Mouse (Mus musculus) MEL (cell line): ENCODE data around the gene Dram1. TPM values are rescaled to one million over a fixed set of nuclear protein-coding genes. Genes with fewer than 3 reads are reported as not detected.

ENCODE experiments used
- DNase-seq: peaks from one replicate; pipeline ENCODE4 v3.0.0; 2011; ENCODE audit warnings: low read depth, low spot score
- H3K27ac ChIP-seq: 2 replicates; pipeline ENCODE4 v1.5.1; 2012; ENCODE audit warnings: low read depth, mild to moderate bottlenecking, control low read depth, low read length, moderate library complexity; ENCODE audit not compliant: control insufficient read depth
- H3K27me3 ChIP-seq, 2 experiments: fragments of 150-350 bp in 1 of 2; sonication (generic) in 1 of 2; 2 replicates each; pipeline ENCODE4 v1.6.1; 2012; ENCODE audit warnings: low read length in 2 of 2, mild to moderate bottlenecking in 2 of 2, improper control_type of control experiment in 1 of 2, moderate library complexity in 1 of 2; ENCODE audit not compliant: insufficient read depth in 2 of 2, control insufficient read depth in 1 of 2
- H3K36me3 ChIP-seq, 2 experiments: 2 replicates each; pipeline ENCODE4 v1.6.1; 2012 to 2014; ENCODE audit warnings: low read length in 2 of 2, improper control_type of control experiment in 1 of 2, inconsistent platforms in 1 of 2, mild to moderate bottlenecking in 1 of 2; ENCODE audit not compliant: insufficient read depth in 2 of 2, control insufficient read depth in 1 of 2
- H3K4me1 ChIP-seq, 2 experiments: fragments of 150-350 bp in 1 of 2; sonication (generic) in 1 of 2; 2 replicates each; pipeline ENCODE4 v1.6.1; 2012; ENCODE audit warnings: low read length in 2 of 2, improper control_type of control experiment in 1 of 2, mild to moderate bottlenecking in 1 of 2; ENCODE audit not compliant: insufficient read depth in 2 of 2, control insufficient read depth in 1 of 2
- H3K4me3 ChIP-seq, 2 experiments: fragments of 150-350 bp in 1 of 2; sonication (generic) in 1 of 2; 2 replicates each; pipeline ENCODE4 v1.5.1; 2012; ENCODE audit warnings: low read depth in 2 of 2, low read length in 2 of 2, mild to moderate bottlenecking in 2 of 2, moderate library complexity in 2 of 2, control low read depth in 1 of 2, improper control_type of control experiment in 1 of 2; ENCODE audit not compliant: control insufficient read depth in 1 of 2, insufficient read depth in 1 of 2
- H3K79me2 ChIP-seq: 2 replicates; pipeline ENCODE4 v1.6.1; 2012; ENCODE audit warnings: mild to moderate bottlenecking, low read length, moderate library complexity; ENCODE audit not compliant: control insufficient read depth, poor library complexity, insufficient read depth
- H3K9ac ChIP-seq: 2 replicates; pipeline ENCODE4 v1.6.1; 2012; ENCODE audit warnings: low read depth, mild to moderate bottlenecking, control low read depth, low read length, moderate library complexity; ENCODE audit not compliant: control insufficient read depth, poor library complexity, severe bottlenecking
- H3K9me3 ChIP-seq: fragments of 150-350 bp; sonication (generic); replicated peaks from 2 replicates; pipeline ENCODE4 v1.6.1; 2012; ENCODE audit warnings: mild to moderate bottlenecking, low read length, improper control_type of control experiment, moderate library complexity; ENCODE audit not compliant: insufficient read depth
- CHD1 ChIP-seq: IDR thresholded peaks from 2 replicates; pipeline ENCODE4 v1.6.1; 2012; ENCODE audit warnings: low read depth, mild to moderate bottlenecking, inconsistent platforms, low read length, improper control_type of control experiment
- CHD2 ChIP-seq: IDR thresholded peaks from 2 replicates; pipeline ENCODE4 v1.6.1; 2011; ENCODE audit warnings: low read length, improper control_type of control experiment
- CTCF ChIP-seq, 3 experiments: IDR thresholded peaks in 2 of 3; conservative IDR thresholded peaks in 1 of 3; 2 replicates each; pipeline ENCODE4 v1.5.1; 2011 to 2012; ENCODE audit warnings: low read length in 3 of 3, low read depth in 2 of 3, mild to moderate bottlenecking in 2 of 3, improper control_type of control experiment in 1 of 3, inconsistent platforms in 1 of 3, mixed read lengths in 1 of 3, moderate library complexity in 1 of 3; ENCODE audit not compliant: control insufficient read depth in 1 of 3, insufficient read depth in 1 of 3, poor library complexity in 1 of 3, severe bottlenecking in 1 of 3
- E2F4 ChIP-seq: IDR thresholded peaks from 2 replicates; pipeline ENCODE4 v1.6.1; 2011; ENCODE audit warnings: low read depth, low read length, improper control_type of control experiment, borderline replicate concordance
- ELF1 ChIP-seq: IDR thresholded peaks from 2 replicates; pipeline ENCODE4 v1.6.1; 2014; ENCODE audit warnings: low read depth, mild to moderate bottlenecking, inconsistent platforms, low read length, improper control_type of control experiment, moderate library complexity
- ETS1 ChIP-seq: IDR thresholded peaks from 2 replicates; pipeline ENCODE4 v1.6.1; 2012; ENCODE audit warnings: low read depth, mild to moderate bottlenecking, inconsistent platforms, low read length, improper control_type of control experiment, moderate library complexity
- HCFC1 ChIP-seq: IDR thresholded peaks from 2 replicates; pipeline ENCODE4 v1.6.1; 2012; ENCODE audit warnings: low read depth, mild to moderate bottlenecking, inconsistent platforms, low read length, improper control_type of control experiment, moderate library complexity
- KAT2A ChIP-seq: conservative IDR thresholded peaks from 2 replicates; pipeline ENCODE4 v1.6.1; 2012; ENCODE audit warnings: low read depth, low read length, improper control_type of control experiment, inconsistent platforms
- MAX ChIP-seq: IDR thresholded peaks from 2 replicates; pipeline ENCODE4 v1.6.1; 2011; ENCODE audit warnings: low read length, improper control_type of control experiment
- MAZ ChIP-seq: IDR thresholded peaks from 2 replicates; pipeline ENCODE4 v1.6.1; 2012; ENCODE audit warnings: low read depth, mild to moderate bottlenecking, inconsistent platforms, low read length, improper control_type of control experiment
- MXI1 ChIP-seq: IDR thresholded peaks from 2 replicates; pipeline ENCODE4 v1.6.1; 2011; ENCODE audit warnings: mild to moderate bottlenecking, low read depth, low read length, improper control_type of control experiment
- MYB ChIP-seq: IDR thresholded peaks from 2 replicates; pipeline ENCODE4 v1.6.1; 2011; ENCODE audit warnings: mild to moderate bottlenecking, low read depth, low read length, improper control_type of control experiment
- NRF1 ChIP-seq: IDR thresholded peaks from 2 replicates; pipeline ENCODE4 v1.6.1; 2014; ENCODE audit warnings: low read depth, mild to moderate bottlenecking, inconsistent platforms, low read length, improper control_type of control experiment, moderate library complexity; ENCODE audit not compliant: poor library complexity, insufficient read depth, severe bottlenecking
- POLR2A ChIP-seq, 2 experiments: IDR thresholded peaks; 2 replicates each; pipeline ENCODE4 v1.6.1; 2011 to 2012; ENCODE audit warnings: low read length in 2 of 2, mild to moderate bottlenecking in 2 of 2, control low read depth in 1 of 2, improper control_type of control experiment in 1 of 2, low read depth in 1 of 2, moderate library complexity in 1 of 2; ENCODE audit not compliant: control insufficient read depth in 1 of 2, insufficient read depth in 1 of 2, poor library complexity in 1 of 2
- POLR2AphosphoS2 ChIP-seq: IDR thresholded peaks from 2 replicates; pipeline ENCODE4 v1.6.1; 2011; ENCODE audit warnings: low read length, improper control_type of control experiment
- POLR2AphosphoS5 ChIP-seq: IDR thresholded peaks from 2 replicates; pipeline ENCODE4 v1.6.1; 2012; ENCODE audit warnings: low read depth, borderline replicate concordance, mild to moderate bottlenecking, inconsistent platforms, low read length, moderate library complexity, mixed read lengths
- RAD21 ChIP-seq: IDR thresholded peaks from 2 replicates; pipeline ENCODE4 v1.6.1; 2011; ENCODE audit warnings: mild to moderate bottlenecking, low read depth, low read length, improper control_type of control experiment
- SIN3A ChIP-seq: IDR thresholded peaks from 2 replicates; pipeline ENCODE4 v1.6.1; 2012; ENCODE audit warnings: low read length, improper control_type of control experiment, inconsistent platforms
- TAL1 ChIP-seq: IDR thresholded peaks from 2 replicates; pipeline ENCODE4 v1.6.1; 2012; ENCODE audit warnings: mild to moderate bottlenecking, inconsistent platforms, low read length, moderate library complexity, mixed read lengths
- TBP ChIP-seq: IDR thresholded peaks from 2 replicates; pipeline ENCODE4 v1.8.0; 2011; ENCODE audit warnings: low read depth, low read length, improper control_type of control experiment
- TCF12 ChIP-seq: IDR thresholded peaks from 2 replicates; pipeline ENCODE4 v1.6.1; 2014; ENCODE audit warnings: low read depth, mild to moderate bottlenecking, inconsistent platforms, low read length, improper control_type of control experiment, moderate library complexity
- ZC3H11A ChIP-seq: IDR thresholded peaks from 2 replicates; pipeline ENCODE4 v1.6.1; 2012; ENCODE audit warnings: low read depth, mild to moderate bottlenecking, inconsistent platforms, low read length, improper control_type of control experiment
- ZKSCAN1 ChIP-seq: IDR thresholded peaks from 2 replicates; pipeline ENCODE4 v1.6.1; 2012; ENCODE audit warnings: low read depth, mild to moderate bottlenecking, inconsistent platforms, low read length, improper control_type of control experiment, moderate library complexity
- ZMIZ1 ChIP-seq: IDR thresholded peaks from 2 replicates; pipeline ENCODE4 v1.6.1; 2012; ENCODE audit warnings: low read depth, mild to moderate bottlenecking, inconsistent platforms, low read length, improper control_type of control experiment, moderate library complexity
- ZNF384 ChIP-seq: IDR thresholded peaks from 2 replicates; pipeline ENCODE4 v1.6.1; 2012; ENCODE audit warnings: low read depth, mild to moderate bottlenecking, inconsistent platforms, low read length, improper control_type of control experiment
- polyA plus RNA-seq, 2 experiments: library from polyadenylated mRNA; stranded (reverse) in 1 of 2; unstranded in 1 of 2; fragments of >175 nt in 1 of 2; fragments of >200 nt in 1 of 2; gene quantifications; 2 replicates each; pipeline versions ENCODE4 v1.2.1 to v1.2.4; 2012; ENCODE audit warnings: low replicate concordance in 2 of 2, low read depth in 1 of 2; ENCODE audit not compliant: insufficient read length in 2 of 2, insufficient read depth in 1 of 2, missing spikeins in 1 of 2
- total RNA-seq: library from RNA; depleted of rRNA; stranded (reverse); fragments of 300-350 nt; gene quantifications from 2 replicates; pipeline ENCODE4 v1.2.3, GENCODE M21; 2012

The Dram1 gene
- total and polyA plus RNA-seq, 3 experiments = 0.17 TPM; not detected in 2

GRCm38 (mm10) chr10:88379013-88379885, at the start of gene Dram1, which contains the start of gene Gnptab (continued):
- TF ChIP-seq SIN3A = peak; percentile 53; the same call in 1 of the 2 replicates
- peak; percentile 57 to 83; a peak in 3 of 4 replicates for TF ChIP-seq POLR2A (IDR thresholded peaks at IDR 0.05; ENCODE audit: control insufficient read depth in 1 of 2, insufficient read depth in 1 of 2, low read depth in 1 of 2, low read length in 2 of 2, poor library complexity in 1 of 2)
- TF ChIP-seq TAL1 = no peak
- TF ChIP-seq HCFC1 = 0 out of 2 replicates have a peak, but pooled peaks have one; percentile 53
- TF ChIP-seq RAD21 = peak; percentile 76

- H3K9me3 ChIP-seq = no peaks in the 10 kb centered on the region
- DNase-seq = no peak
- H3K4me3 ChIP-seq = no peak overlapping the region
- H3K36me3 ChIP-seq = peaks cover 9 to 13% of the 10 kb centered on the region in 2 experiments
- peaks cover 3 to 7% of the 10 kb centered on the region in 2 experiments; a peak in 2 of 4 replicates for H3K4me1 ChIP-seq
- H3K9ac ChIP-seq = no peak overlapping the region
- no peak for TF ChIP-seq ETS1
- TF ChIP-seq POLR2AphosphoS5 = no peak
- TF ChIP-seq TBP = no peak
- no peak for TF ChIP-seq CHD1
- TF ChIP-seq MYB = no peak
- no peak for TF ChIP-seq ZNF384
- no peak for TF ChIP-seq ZC3H11A
- no peak for TF ChIP-seq ELF1
- TF ChIP-seq CHD2 = no peak
- no peak for TF ChIP-seq MXI1
- no peaks in the 10 kb centered on the region for H3K27me3 ChIP-seq
- H3K79me2 ChIP-seq = no peaks in the 10 kb centered on the region
- H3K27ac ChIP-seq = no peak overlapping the region
Measured at GRCm38 (mm10) chr10:88427998-88428397, 49.1 kb upstream of the Dram1 start.

GRCm38 (mm10) chr10:88426896-88427295, 48.0 kb upstream of the Dram1 start:
- H3K36me3 ChIP-seq = peaks cover 9 to 13% of the 10 kb centered on the region in 2 experiments
- TF ChIP-seq ZKSCAN1 = no peak
- TF ChIP-seq ZMIZ1 = no peak
- TF ChIP-seq TCF12 = no peak
- no peak for TF ChIP-seq TBP
- TF ChIP-seq MAX = no peak
- no peak for TF ChIP-seq SIN3A
- no peak for TF ChIP-seq TAL1
- no peak for TF ChIP-seq NRF1
- no peak for TF ChIP-seq MAZ
- TF ChIP-seq CHD2 = no peak
- no peak for TF ChIP-seq POLR2AphosphoS2
- TF ChIP-seq CHD1 = no peak
- TF ChIP-seq KAT2A = no peak
- no peak for TF ChIP-seq MYB
- TF ChIP-seq E2F4 = no peak
- TF ChIP-seq CTCF (IDR thresholded peaks at IDR 0.05 in 2 of 3, conservative IDR thresholded peaks at IDR 0.05 in 1 of 3; ENCODE audit: control insufficient read depth in 1 of 3, insufficient read depth in 1 of 3, low read depth in 2 of 3, low read length in 3 of 3, poor library complexity in 1 of 3, severe bottlenecking in 1 of 3) = no peak; a peak in 1 of 6 replicates

More at GRCm38 (mm10) chr10:88426896-88427295, 48.0 kb upstream of the Dram1 start:
- no peaks in the 10 kb centered on the region for H3K27me3 ChIP-seq
- H3K9ac ChIP-seq = no peak overlapping the region
- DNase-seq = no peak
- H3K4me1 ChIP-seq = peaks cover 3 to 7% of the 10 kb centered on the region in 2 experiments; a peak in 2 of 4 replicates
- H3K4me3 ChIP-seq = no peak overlapping the region
- no peaks in the 10 kb centered on the region for H3K9me3 ChIP-seq
- H3K27ac ChIP-seq = no peak overlapping the region
- H3K79me2 ChIP-seq = no peaks in the 10 kb centered on the region
